Mouse (Mus musculus): Measurements from ENCODE around the gene Glod4. TPM values are rescaled to one million over a fixed set of nuclear protein-coding genes. Genes with fewer than 3 reads are reported as not detected.
A peak's percentile ranks its signal among the peaks of the same experiment; 100 is the strongest.

The Glod4 gene
- polyA plus RNA-seq, 1 experiment from 2014 or later, result 152 TPM

- H3K9ac ChIP-seq (replicated peaks; ENCODE audit: low read length), result no peak overlapping the region
- 91% methylated on average over 8 of the region's 8 CpGs for WGBS
- H3K27me3 ChIP-seq (ENCODE audit: control insufficient read depth, insufficient read depth, low read length), result no peaks in the 10 kb centered on the region
- no peak overlapping the region for H3K27ac ChIP-seq (replicated peaks; ENCODE audit: low read depth, low read length)
- H3K4me1 ChIP-seq (ENCODE audit: control insufficient read depth, insufficient read depth, low read length), result no peaks in the 10 kb centered on the region
- H3K4me2 ChIP-seq (ENCODE audit: low read depth, low read length), result no peak overlapping the region
- DNase-seq (ENCODE audit: low spot score), result no peak
- no peaks in the 10 kb centered on the region for H3K9me3 ChIP-seq (replicated peaks; ENCODE audit: control insufficient read depth, low read length)
- H3K36me3 ChIP-seq (replicated peaks; ENCODE audit: control insufficient read depth, insufficient read depth, low read depth, low read length), result no peaks in the 10 kb centered on the region
- ATAC-seq (replicated peaks; ENCODE audit: insufficient number of reproducible peaks, low FRiP score, low TSS enrichment, low read depth), result no peak
- H3K4me3 ChIP-seq (ENCODE audit: low read depth, low read length), result no peak overlapping the region
These were observed 149.9 kb downstream of the Glod4 start for GRCm38 (mm10) chr11:76093610-76094009.

- H3K9me3 ChIP-seq (replicated peaks; ENCODE audit: control insufficient read depth, low read length), result no peaks in the 10 kb centered on the region
- H3K9ac ChIP-seq (replicated peaks; ENCODE audit: low read length), result no peak overlapping the region
- DNase-seq (ENCODE audit: low spot score) (no peak), ATAC-seq (replicated peaks; ENCODE audit: insufficient number of reproducible peaks, low FRiP score, low TSS enrichment, low read depth) (no peak)
- H3K4me3 ChIP-seq (ENCODE audit: low read depth, low read length), result no peak overlapping the region
- no peak overlapping the region for H3K4me2 ChIP-seq (ENCODE audit: low read depth, low read length)
- no peaks in the 10 kb centered on the region for H3K4me1 ChIP-seq (ENCODE audit: control insufficient read depth, insufficient read depth, low read length)
- 93% methylated on average over 6 of the region's 6 CpGs for WGBS
- H3K36me3 ChIP-seq (replicated peaks; ENCODE audit: control insufficient read depth, insufficient read depth, low read depth, low read length), result no peaks in the 10 kb centered on the region
- no peak overlapping the region for H3K27ac ChIP-seq (replicated peaks; ENCODE audit: low read depth, low read length)
- H3K27me3 ChIP-seq (ENCODE audit: control insufficient read depth, insufficient read depth, low read length), result no peaks in the 10 kb centered on the region
These were observed 153.7 kb downstream of the Glod4 start for GRCm38 (mm10) chr11:76089776-76090175.

- Histone ChIP-seq H3K4me1 (ENCODE audit: control insufficient read depth, insufficient read depth, low read length) (peaks cover 2% of the 10 kb centered on the region; the same call in 1 of the 2 replicates), H3K9me3 (replicated peaks; ENCODE audit: control insufficient read depth, low read length) (no peaks in the 10 kb centered on the region), H3K4me3 (ENCODE audit: low read depth, low read length) (no peak overlapping the region), H3K27ac (replicated peaks; ENCODE audit: low read depth, low read length) (no peak overlapping the region), H3K4me2 (ENCODE audit: low read depth, low read length) (no peak overlapping the region), H3K36me3 (replicated peaks; ENCODE audit: control insufficient read depth, insufficient read depth, low read depth, low read length) (no peaks in the 10 kb centered on the region), H3K9ac (replicated peaks; ENCODE audit: low read length) (no peak overlapping the region), H3K27me3 (ENCODE audit: control insufficient read depth, insufficient read depth, low read length) (no peaks in the 10 kb centered on the region)
- DNase-seq (ENCODE audit: low spot score) (no peak), ATAC-seq (replicated peaks; ENCODE audit: insufficient number of reproducible peaks, low FRiP score, low TSS enrichment, low read depth) (no peak)
- 74% methylated on average over 4 of the region's 4 CpGs for WGBS
These were observed 155.0 kb downstream of the Glod4 start for GRCm38 (mm10) chr11:76088506-76088905.

GRCm38 (mm10) chr11:76085898-76086591 lies 157.5 kb downstream of the Glod4 start:
- Histone ChIP-seq H3K9ac (replicated peaks; ENCODE audit: low read length) (no peak overlapping the region), H3K9me3 (replicated peaks; ENCODE audit: control insufficient read depth, low read length) (no peaks in the 10 kb centered on the region), H3K36me3 (replicated peaks; ENCODE audit: control insufficient read depth, insufficient read depth, low read depth, low read length) (no peaks in the 10 kb centered on the region), H3K4me2 (ENCODE audit: low read depth, low read length) (no peak overlapping the region), H3K4me3 (ENCODE audit: low read depth, low read length) (no peak overlapping the region), H3K27ac (replicated peaks; ENCODE audit: low read depth, low read length) (no peak overlapping the region), H3K27me3 (ENCODE audit: control insufficient read depth, insufficient read depth, low read length) (no peaks in the 10 kb centered on the region), H3K4me1 (ENCODE audit: control insufficient read depth, insufficient read depth, low read length) (peaks cover 2% of the 10 kb centered on the region; the same call in 1 of the 2 replicates)
- DNase-seq (ENCODE audit: low spot score) (peak; percentile 61), ATAC-seq (replicated peaks; ENCODE audit: insufficient number of reproducible peaks, low FRiP score, low TSS enrichment, low read depth) (no peak)
- WGBS, result 71% methylated on average over 5 of the region's 5 CpGs

GRCm38 (mm10) chr11:76084943-76085342 lies 158.6 kb downstream of the Glod4 start:
- 79% methylated on average over 1 of the region's 1 CpGs for WGBS
- Histone ChIP-seq H3K4me2 (ENCODE audit: low read depth, low read length) (no peak overlapping the region), H3K27ac (replicated peaks; ENCODE audit: low read depth, low read length) (no peak overlapping the region), H3K27me3 (ENCODE audit: control insufficient read depth, insufficient read depth, low read length) (no peaks in the 10 kb centered on the region), H3K4me3 (ENCODE audit: low read depth, low read length) (no peak overlapping the region), H3K36me3 (replicated peaks; ENCODE audit: control insufficient read depth, insufficient read depth, low read depth, low read length) (no peaks in the 10 kb centered on the region), H3K9ac (replicated peaks; ENCODE audit: low read length) (no peak overlapping the region), H3K9me3 (replicated peaks; ENCODE audit: control insufficient read depth, low read length) (no peaks in the 10 kb centered on the region), H3K4me1 (ENCODE audit: control insufficient read depth, insufficient read depth, low read length) (peaks cover 2% of the 10 kb centered on the region; the same call in 1 of the 2 replicates)
- DNase-seq (ENCODE audit: low spot score) (no peak), ATAC-seq (replicated peaks; ENCODE audit: insufficient number of reproducible peaks, low FRiP score, low TSS enrichment, low read depth) (no peak)

- no peak overlapping the region for H3K9ac ChIP-seq (replicated peaks; ENCODE audit: low read length)
- H3K4me1 ChIP-seq (ENCODE audit: control insufficient read depth, insufficient read depth, low read length), result peaks cover 2% of the 10 kb centered on the region; the same call in 1 of the 2 replicates
- no peak overlapping the region for H3K4me2 ChIP-seq (ENCODE audit: low read depth, low read length)
- no peaks in the 10 kb centered on the region for H3K36me3 ChIP-seq (replicated peaks; ENCODE audit: control insufficient read depth, insufficient read depth, low read depth, low read length)
- no peak overlapping the region for H3K4me3 ChIP-seq (ENCODE audit: low read depth, low read length)
- H3K9me3 ChIP-seq (replicated peaks; ENCODE audit: control insufficient read depth, low read length), result no peaks in the 10 kb centered on the region
- H3K27ac ChIP-seq (replicated peaks; ENCODE audit: low read depth, low read length), result no peak overlapping the region
- no peaks in the 10 kb centered on the region for H3K27me3 ChIP-seq (ENCODE audit: control insufficient read depth, insufficient read depth, low read length)
- peak; percentile 75 for DNase-seq (ENCODE audit: low spot score)
- 27% methylated on average over 3 of the region's 3 CpGs for WGBS
- ATAC-seq (replicated peaks; ENCODE audit: insufficient number of reproducible peaks, low FRiP score, low TSS enrichment, low read depth), result no peak
These were observed 159.6 kb downstream of the Glod4 start for GRCm38 (mm10) chr11:76083941-76084367.

GRCm38 (mm10) chr11:76081048-76081640 lies 162.4 kb downstream of the Glod4 start:
- H3K4me3 ChIP-seq (ENCODE audit: low read depth, low read length), result no peak overlapping the region
- ATAC-seq (replicated peaks; ENCODE audit: insufficient number of reproducible peaks, low FRiP score, low TSS enrichment, low read depth), result no peak
- no peaks in the 10 kb centered on the region for H3K36me3 ChIP-seq (replicated peaks; ENCODE audit: control insufficient read depth, insufficient read depth, low read depth, low read length)
- no peak for DNase-seq (ENCODE audit: low spot score)
- H3K27me3 ChIP-seq (ENCODE audit: control insufficient read depth, insufficient read depth, low read length), result no peaks in the 10 kb centered on the region
- H3K4me1 ChIP-seq (ENCODE audit: control insufficient read depth, insufficient read depth, low read length), result peaks cover 2% of the 10 kb centered on the region; the same call in 1 of the 2 replicates
- no peak overlapping the region for H3K9ac ChIP-seq (replicated peaks; ENCODE audit: low read length)
- WGBS, result 80% methylated on average over 6 of the region's 6 CpGs
- H3K4me2 ChIP-seq (ENCODE audit: low read depth, low read length), result no peak overlapping the region
- H3K9me3 ChIP-seq (replicated peaks; ENCODE audit: control insufficient read depth, low read length), result no peaks in the 10 kb centered on the region
- H3K27ac ChIP-seq (replicated peaks; ENCODE audit: low read depth, low read length), result no peak overlapping the region

- Histone ChIP-seq H3K4me1 (ENCODE audit: control insufficient read depth, insufficient read depth, low read length) (peaks cover 2% of the 10 kb centered on the region; the same call in 1 of the 2 replicates), H3K4me3 (ENCODE audit: low read depth, low read length) (no peak overlapping the region), H3K36me3 (replicated peaks; ENCODE audit: control insufficient read depth, insufficient read depth, low read depth, low read length) (no peaks in the 10 kb centered on the region), H3K9me3 (replicated peaks; ENCODE audit: control insufficient read depth, low read length) (no peaks in the 10 kb centered on the region), H3K4me2 (ENCODE audit: low read depth, low read length) (no peak overlapping the region), H3K27ac (replicated peaks; ENCODE audit: low read depth, low read length) (no peak overlapping the region), H3K27me3 (ENCODE audit: control insufficient read depth, insufficient read depth, low read length) (no peaks in the 10 kb centered on the region), H3K9ac (replicated peaks; ENCODE audit: low read length) (no peak overlapping the region)
- no peak for ATAC-seq (replicated peaks; ENCODE audit: insufficient number of reproducible peaks, low FRiP score, low TSS enrichment, low read depth)
- no peak for DNase-seq (ENCODE audit: low spot score)
- 51% methylated on average over 2 of the region's 2 CpGs for WGBS
These were observed 163.2 kb downstream of the Glod4 start for GRCm38 (mm10) chr11:76080293-76080692.
